Mouse (Mus musculus) olfactory bulb, adult 2 months (tissue): Measurements from ENCODE around the gene Fam208a. TPM values are rescaled to one million over a fixed set of nuclear protein-coding genes. Genes with fewer than 3 reads are reported as not detected.

Experiments
- H3K27ac ChIP-seq: fragments of 200-500 bp; 2 replicates; pipeline ENCODE4 v1.5.1; 2012; ENCODE audit warnings: low read depth, low read length; ENCODE audit not compliant: insufficient read depth
- H3K4me1 ChIP-seq: fragments of 200-500 bp; 2 replicates; pipeline ENCODE4 v1.6.1; 2012; ENCODE audit warnings: low read length; ENCODE audit not compliant: control insufficient read depth, insufficient read depth
- H3K4me3 ChIP-seq: fragments of 200-500 bp; 2 replicates; pipeline ENCODE4 v1.5.1; 2012; ENCODE audit warnings: mild to moderate bottlenecking, low read depth, low read length, moderate library complexity; ENCODE audit not compliant: insufficient read depth
- CTCF ChIP-seq: fragments of 200-500 bp; IDR thresholded peaks from 2 replicates; pipeline ENCODE4 v1.5.1; 2012; ENCODE audit warnings: low read depth, mild to moderate bottlenecking, low read length, moderate library complexity; ENCODE audit not compliant: insufficient read depth
- POLR2A ChIP-seq: fragments of 200-500 bp; IDR thresholded peaks from 2 replicates; pipeline ENCODE4 v1.6.1; 2012; ENCODE audit warnings: mild to moderate bottlenecking, low read depth, low read length, moderate library complexity; ENCODE audit not compliant: insufficient read depth
- WGBS: fragments of 180-500 bp; shearing (Covaris S2); methylation state at CpG from one replicate; pipeline ENCODE4 v1.1.7; 2018; 5-methylcytosine and 5-hydroxymethylcytosine counted together
- polyA plus RNA-seq: library from polyadenylated mRNA; stranded (reverse); fragments of >200 nt; gene quantifications from 2 replicates; pipeline ENCODE4 v1.2.4, GENCODE M21; 2012; ENCODE audit warnings: low replicate concordance; ENCODE audit not compliant: missing spikeins, insufficient read depth, insufficient read length

Gene Fam208a
- polyA plus RNA-seq, 1 experiment, result 100 TPM

GRCm38 (mm10) chr14:27408240-27408639 lies 20.4 kb upstream of the Fam208a start:
- no peaks in the 10 kb centered on the region for H3K4me1 ChIP-seq
- no peak overlapping the region for H3K4me3 ChIP-seq
- TF ChIP-seq POLR2A (no peak), CTCF (no peak)
- 94% methylated on average over 3 of the region's 3 CpGs for WGBS
- H3K27ac ChIP-seq, result no peak overlapping the region

DNA sequence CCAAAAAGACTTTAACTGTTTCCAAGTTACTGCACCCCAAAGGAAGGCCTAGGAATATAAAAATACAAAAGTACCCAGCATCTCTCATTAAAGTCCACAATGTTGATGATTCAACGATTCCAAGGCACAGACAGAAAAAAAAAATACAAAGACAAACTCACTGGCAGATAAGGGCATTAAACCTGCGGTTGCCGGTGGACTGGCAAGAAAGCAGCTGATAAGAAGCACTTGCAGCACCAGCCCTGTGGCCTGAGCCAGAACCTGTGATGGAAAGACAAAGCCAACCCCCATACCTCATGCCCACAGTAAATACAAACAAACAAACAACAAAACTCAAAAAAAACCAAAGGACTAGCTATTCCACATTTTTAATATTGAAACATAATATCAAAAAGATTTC lies 19.0 kb upstream of the Fam208a start:
- 77% methylated on average over 3 of the region's 3 CpGs for WGBS
- H3K4me1 ChIP-seq, result no peaks in the 10 kb centered on the region
- TF ChIP-seq POLR2A, result no peak
- no peak for TF ChIP-seq CTCF
- H3K27ac ChIP-seq, result no peak overlapping the region
- H3K4me3 ChIP-seq, result no peak overlapping the region

GRCm38 (mm10) chr14:27411492-27411891 lies 17.1 kb upstream of the Fam208a start:
- Histone ChIP-seq H3K4me1 (no peaks in the 10 kb centered on the region), H3K4me3 (no peak overlapping the region), H3K27ac (no peak overlapping the region)
- TF ChIP-seq POLR2A (no peak), CTCF (no peak)
- WGBS, result 93% methylated on average over 7 of the region's 7 CpGs

- 89% methylated on average over 8 of the region's 8 CpGs for WGBS
- no peak overlapping the region for H3K4me3 ChIP-seq
- TF ChIP-seq CTCF, result no peak
- TF ChIP-seq POLR2A, result no peak
- no peaks in the 10 kb centered on the region for H3K4me1 ChIP-seq
- no peak overlapping the region for H3K27ac ChIP-seq
These were observed 15.9 kb upstream of the Fam208a start for GRCm38 (mm10) chr14:27412699-27413098.

GRCm38 (mm10) chr14:27413961-27414360 lies 14.7 kb upstream of the Fam208a start:
- 41% methylated on average over 4 of the region's 4 CpGs for whole genome bisulfite sequencing
- no peak overlapping the region for H3K4me3 ChIP-seq
- no peak for TF ChIP-seq POLR2A
- TF ChIP-seq CTCF, result no peak
- H3K4me1 ChIP-seq, result no peaks in the 10 kb centered on the region
- no peak overlapping the region for H3K27ac ChIP-seq

DNA sequence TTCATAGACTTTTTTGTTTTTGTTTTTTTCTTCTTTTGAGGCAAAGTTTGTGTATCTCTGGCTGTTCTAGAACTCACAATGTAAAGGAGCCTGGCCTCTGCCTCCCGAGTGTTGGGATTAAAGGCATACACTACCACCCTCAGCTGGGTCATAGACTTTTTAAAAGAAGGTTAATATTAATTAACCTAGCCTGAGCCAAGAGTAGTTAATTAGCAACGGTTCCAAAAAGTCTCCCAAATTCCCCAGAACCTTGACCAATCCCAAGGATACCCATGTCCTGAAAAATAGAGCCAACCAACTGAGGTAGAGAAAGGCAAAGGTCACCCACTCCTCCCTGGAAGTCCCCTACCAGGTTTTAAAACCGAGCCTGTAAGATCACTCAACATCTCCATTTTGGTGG lies 7.8 kb upstream of the Fam208a start:
- no peaks in the 10 kb centered on the region for H3K4me1 ChIP-seq
- WGBS, result 56% methylated on average over 3 of the region's 3 CpGs
- H3K27ac ChIP-seq, result no peak overlapping the region
- no peak for TF ChIP-seq CTCF
- TF ChIP-seq POLR2A, result no peak
- no peak overlapping the region for H3K4me3 ChIP-seq

DNA sequence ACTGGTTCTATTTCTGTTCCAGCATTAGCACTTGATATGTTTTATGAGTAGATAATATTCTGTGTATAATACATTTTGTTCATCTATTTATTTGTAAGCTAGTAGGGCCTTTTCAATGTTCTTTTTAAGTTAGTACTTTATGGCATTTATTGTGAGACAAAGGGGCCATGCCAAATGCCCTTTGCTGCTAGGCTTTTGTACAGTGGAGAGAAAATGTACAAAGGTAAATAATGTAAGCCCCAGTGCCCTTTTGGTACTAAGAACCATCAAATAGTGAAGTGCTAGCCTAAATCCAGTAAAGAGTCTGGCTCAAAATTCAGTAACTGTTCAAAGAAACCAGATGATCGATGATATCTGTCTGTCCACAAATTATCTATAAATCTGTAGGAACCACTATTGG lies 6.3 kb upstream of the Fam208a start:
- 94% methylated on average over 1 of the region's 1 CpGs for WGBS
- Histone ChIP-seq H3K4me1 (no peaks in the 10 kb centered on the region), H3K27ac (no peak overlapping the region), H3K4me3 (no peak overlapping the region)
- TF ChIP-seq CTCF, result no peak
- TF ChIP-seq POLR2A, result no peak

DNA sequence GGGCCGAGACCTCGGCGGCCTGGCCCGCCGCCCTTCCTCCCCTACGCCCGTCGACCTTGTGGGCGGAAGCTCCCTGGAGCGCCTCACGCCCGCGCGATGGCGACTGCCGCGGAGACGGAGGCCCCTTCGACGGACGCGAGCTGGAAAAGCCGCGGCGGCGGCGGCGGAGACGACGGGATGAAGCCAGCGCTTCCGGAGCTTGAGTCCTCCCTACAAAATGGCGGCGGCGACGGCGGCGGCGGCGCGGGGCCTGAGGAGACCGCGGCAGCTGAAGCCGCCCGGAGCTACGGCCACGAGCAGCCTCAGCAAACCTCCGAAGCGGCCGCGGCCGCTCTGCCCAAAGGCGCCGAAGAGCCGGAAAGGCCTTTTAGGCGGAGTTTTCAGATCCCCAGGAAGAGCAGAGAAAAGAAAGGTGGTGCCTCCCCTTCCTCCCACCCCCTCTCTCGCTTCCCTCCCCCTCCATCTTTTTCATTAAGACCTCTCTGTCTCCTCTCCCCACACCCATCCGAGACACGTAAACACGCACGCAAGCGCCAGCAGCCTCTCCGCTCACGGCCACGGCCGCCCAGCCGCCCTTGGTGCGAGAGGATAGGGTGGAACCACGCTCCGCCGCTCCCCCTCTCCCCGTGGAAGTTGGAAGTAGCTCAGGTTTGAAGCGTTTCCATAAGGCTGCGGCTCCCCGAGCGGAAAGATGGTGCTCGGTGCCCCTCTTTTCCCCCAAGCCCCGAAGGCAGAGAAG lies 508 bp downstream of the Fam208a start:
- Histone ChIP-seq H3K4me1 (peaks cover 3% of the 10 kb centered on the region), H3K27ac (peak overlapping the region; percentile 98), H3K4me3 (peak overlapping the region; percentile 79)
- under 1% methylated on average over 76 of the region's 78 CpGs for WGBS
- no peak; the same call in 1 of the 2 replicates for TF ChIP-seq POLR2A

- 93% methylated on average over 4 of the region's 4 CpGs for WGBS
- Histone ChIP-seq H3K27ac (no peak overlapping the region), H3K4me3 (no peak overlapping the region), H3K4me1 (peaks cover 3% of the 10 kb centered on the region)
- TF ChIP-seq CTCF, result no peak
- no peak for TF ChIP-seq POLR2A
These were observed 1.6 kb downstream of the Fam208a start for GRCm38 (mm10) chr14:27430280-27430679.

DNA sequence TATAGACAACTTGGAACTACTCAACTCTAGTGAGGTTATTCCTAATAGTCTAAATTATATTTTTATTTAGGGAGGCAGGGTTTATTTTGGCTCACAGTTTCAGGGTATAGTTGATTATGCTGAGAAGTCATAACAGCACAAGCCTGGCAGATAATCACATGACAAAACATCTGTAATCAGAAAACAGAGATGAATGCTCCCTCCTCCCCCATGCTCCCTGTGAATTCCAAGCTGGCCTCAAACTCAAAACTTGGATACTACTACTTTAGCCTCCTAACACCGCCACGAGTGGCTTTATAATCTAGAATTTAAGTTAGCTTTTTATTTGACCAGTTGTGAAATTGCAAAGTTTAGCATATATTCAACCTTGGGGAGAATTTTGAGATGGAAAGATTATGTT lies 3.4 kb downstream of the Fam208a start:
- WGBS, result 97% methylated on average over 2 of the region's 2 CpGs
- H3K4me1 ChIP-seq, result peaks cover 3% of the 10 kb centered on the region
- no peak for TF ChIP-seq POLR2A
- no peak for TF ChIP-seq CTCF
- H3K27ac ChIP-seq, result no peak overlapping the region
- no peak overlapping the region for H3K4me3 ChIP-seq
